Mouse (Mus musculus): ENCODE measurements around the gene Abat.
"Not testable (repeated sequence)": the region's sequence is repeated elsewhere in the genome, so short reads cannot be mapped to it uniquely, and the experiment has no call there.

Gene Abat

DNA sequence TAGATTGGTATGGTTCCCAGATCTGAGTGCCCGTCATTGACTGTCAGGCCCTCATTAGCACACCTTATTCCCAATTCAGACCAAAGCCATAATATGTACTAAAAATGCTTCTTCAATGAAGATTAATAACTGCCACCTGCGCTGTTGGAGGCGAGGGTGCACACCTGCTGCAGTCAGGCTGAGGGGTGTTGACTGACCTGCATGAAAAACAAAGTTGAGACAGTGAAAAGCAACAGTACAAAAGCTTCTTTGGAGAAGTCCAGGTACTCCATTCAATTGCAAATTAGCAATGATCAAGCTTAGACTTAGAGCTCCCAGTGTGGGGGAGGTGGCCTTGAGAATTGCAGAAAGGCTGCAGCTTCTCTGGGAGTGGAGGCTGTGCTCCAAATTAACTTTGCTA is 42.1 kb downstream of the Abat start:
- Histone ChIP-seq H3K36me3 (ENCODE audit: insufficient read depth, low read length) (peaks cover 74% of the 10 kb centered on the region), H3K9me3 (ENCODE audit: low read length) (peaks cover 93% of the 10 kb centered on the region)
- H3K4me3 ChIP-seq (replicated peaks; ENCODE audit: low read length); H3K4me1 ChIP-seq (replicated peaks; ENCODE audit: low read depth, low read length); H3K27me3 ChIP-seq (ENCODE audit: insufficient read depth, low read length): not testable (repeated sequence)
- TF ChIP-seq NANOG (IDR thresholded peaks at IDR 0.05; ENCODE audit: borderline replicate concordance, low read length): peak; percentile 77

DNA sequence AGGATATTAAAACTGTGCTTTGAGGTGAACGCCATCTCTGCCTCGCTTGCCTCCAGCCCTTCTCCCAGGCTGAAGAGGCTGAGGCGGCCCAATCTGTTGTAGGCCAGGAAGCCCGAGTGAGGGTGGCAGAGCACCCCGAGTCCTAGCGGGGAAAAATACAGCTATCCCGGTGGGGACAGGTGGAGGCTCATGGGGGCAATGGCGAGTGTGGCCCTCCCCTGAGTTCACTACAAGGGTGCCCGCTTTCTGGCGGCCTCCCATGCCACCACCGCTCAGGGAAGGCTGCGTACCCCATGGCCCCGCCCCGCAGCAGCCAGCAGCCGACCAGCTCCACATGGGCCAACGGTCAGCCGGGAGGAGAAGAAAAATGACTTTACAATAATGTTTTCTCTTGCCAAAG is 46.9 kb downstream of the Abat start:
- TF ChIP-seq CTCF (conservative IDR thresholded peaks at IDR 0.05; ENCODE audit: low read length) (no peak), NANOG (IDR thresholded peaks at IDR 0.05; ENCODE audit: borderline replicate concordance, low read length) (no peak), POU5F1 (IDR thresholded peaks at IDR 0.05; ENCODE audit: borderline replicate concordance, low read length) (no peak)
- Histone ChIP-seq H3K36me3 (ENCODE audit: insufficient read depth, low read length) (peaks cover 30% of the 10 kb centered on the region), H3K27me3 (ENCODE audit: insufficient read depth, low read length) (no peaks in the 10 kb centered on the region), H3K4me1 (replicated peaks; ENCODE audit: low read depth, low read length) (peaks cover 21% of the 10 kb centered on the region), H3K9me3 (ENCODE audit: low read length) (peaks cover 47% of the 10 kb centered on the region), H3K4me3 (replicated peaks; ENCODE audit: low read length) (peak overlapping the region; percentile 83)

DNA sequence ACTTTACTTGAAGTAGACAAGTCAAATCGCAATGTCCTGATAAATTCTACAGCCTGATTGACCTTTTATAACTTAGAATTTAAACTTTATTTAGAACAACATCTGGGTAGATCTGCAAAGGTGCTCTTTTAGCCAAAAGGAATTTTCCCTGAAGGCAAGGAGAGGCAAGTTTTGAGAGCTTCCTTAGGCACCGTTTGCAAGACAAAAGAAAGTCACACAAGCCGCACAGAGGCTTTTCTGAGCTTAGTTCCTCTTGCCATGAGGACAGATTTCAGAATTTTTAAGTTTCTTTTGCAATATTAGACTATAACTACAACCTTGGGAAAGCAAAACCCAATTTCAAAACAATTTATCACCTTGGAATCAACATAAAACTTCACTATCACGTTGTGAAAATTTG is 47.9 kb downstream of the Abat start:
- not testable (repeated sequence) for H3K27me3 ChIP-seq (ENCODE audit: insufficient read depth, low read length)
- peaks cover 31% of the 10 kb centered on the region for H3K4me1 ChIP-seq (replicated peaks; ENCODE audit: low read depth, low read length)
- H3K9me3 ChIP-seq (ENCODE audit: low read length): peaks cover 36% of the 10 kb centered on the region
- H3K36me3 ChIP-seq (ENCODE audit: insufficient read depth, low read length): peaks cover 22% of the 10 kb centered on the region
- peak overlapping the region; percentile 83 for H3K4me3 ChIP-seq (replicated peaks; ENCODE audit: low read length)

DNA sequence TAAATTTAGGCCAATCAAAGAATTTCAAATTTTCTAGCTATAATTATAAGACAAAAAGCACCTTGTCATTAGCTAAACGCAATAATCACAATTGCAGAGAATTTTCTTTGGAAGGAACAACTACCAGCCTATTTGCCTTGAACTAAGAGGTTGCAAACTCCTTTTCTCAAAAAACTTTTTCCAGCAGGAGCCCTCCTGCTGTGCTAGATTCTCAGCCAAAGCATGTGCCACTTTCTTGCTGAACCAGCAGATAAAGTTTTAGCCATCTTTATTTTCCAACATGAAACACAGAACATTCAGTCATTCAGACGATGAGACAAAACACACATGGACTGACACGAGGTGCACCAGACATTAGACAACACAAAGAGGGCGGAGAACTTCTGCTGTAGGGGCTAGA is 48.6 kb downstream of the Abat start:
- Histone ChIP-seq H3K9me3 (ENCODE audit: low read length) (peaks cover 32% of the 10 kb centered on the region), H3K4me1 (replicated peaks; ENCODE audit: low read depth, low read length) (peaks cover 36% of the 10 kb centered on the region), H3K36me3 (ENCODE audit: insufficient read depth, low read length) (peaks cover 19% of the 10 kb centered on the region), H3K4me3 (replicated peaks; ENCODE audit: low read length) (peak overlapping the region; percentile 83)
- H3K27me3 ChIP-seq (ENCODE audit: insufficient read depth, low read length): not testable (repeated sequence)

DNA sequence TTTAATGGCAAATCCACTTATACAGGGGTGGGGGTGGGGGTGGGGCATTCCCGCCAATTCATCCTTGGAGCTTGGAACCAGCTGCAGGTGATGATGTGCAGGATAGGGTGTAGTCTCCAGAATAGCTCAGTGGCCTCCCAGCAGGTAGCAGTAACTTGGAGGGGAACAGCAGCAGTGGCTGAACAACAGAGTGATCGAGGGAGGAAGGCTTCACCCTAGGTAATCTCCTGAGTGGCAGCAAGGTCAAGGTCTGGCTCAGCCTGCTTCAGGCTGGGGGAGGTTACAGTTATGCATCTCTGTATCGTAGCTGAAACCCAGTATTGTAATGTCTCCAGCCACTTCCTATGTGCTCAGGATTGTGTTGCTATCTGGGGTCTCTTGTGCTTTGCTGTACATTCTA is 49.6 kb downstream of the Abat start:
- Histone ChIP-seq H3K4me3 (replicated peaks; ENCODE audit: low read length) (peak overlapping the region; percentile 83), H3K36me3 (ENCODE audit: insufficient read depth, low read length) (peaks cover 11% of the 10 kb centered on the region), H3K4me1 (replicated peaks; ENCODE audit: low read depth, low read length) (peaks cover 42% of the 10 kb centered on the region), H3K9me3 (ENCODE audit: low read length) (peaks cover 22% of the 10 kb centered on the region)
- TF ChIP-seq NANOG (IDR thresholded peaks at IDR 0.05; ENCODE audit: borderline replicate concordance, low read length): peak; percentile 63; the same call in 1 of the 2 replicates
- H3K27me3 ChIP-seq (ENCODE audit: insufficient read depth, low read length): not testable (repeated sequence)

DNA sequence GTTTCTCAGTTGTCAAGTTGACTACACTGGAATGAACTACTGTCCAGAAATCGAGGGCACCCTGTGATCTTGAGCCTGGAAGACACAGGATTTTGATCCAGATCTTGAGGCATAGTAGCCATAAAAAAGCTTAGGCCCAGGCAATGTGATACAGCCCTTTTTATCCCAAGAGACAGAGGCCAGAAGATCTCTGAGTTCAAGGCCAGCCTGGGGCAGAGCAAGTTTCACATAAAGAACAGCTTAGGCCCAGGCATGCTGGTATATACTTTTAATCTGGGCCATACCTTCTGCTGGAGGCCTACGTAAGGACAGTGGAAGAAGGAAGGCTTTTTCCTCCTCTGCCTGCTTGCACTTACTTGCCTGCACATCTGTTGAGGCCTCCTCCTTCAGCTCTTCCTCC is 51.6 kb downstream of the Abat start:
- peaks cover 4% of the 10 kb centered on the region for H3K36me3 ChIP-seq (ENCODE audit: insufficient read depth, low read length)
- no peaks in the 10 kb centered on the region for H3K27me3 ChIP-seq (ENCODE audit: insufficient read depth, low read length)
- peaks cover 21% of the 10 kb centered on the region for H3K9me3 ChIP-seq (ENCODE audit: low read length)
- H3K4me1 ChIP-seq (replicated peaks; ENCODE audit: low read depth, low read length): peaks cover 49% of the 10 kb centered on the region
- H3K4me3 ChIP-seq (replicated peaks; ENCODE audit: low read length): no peak overlapping the region
- TF ChIP-seq NANOG (IDR thresholded peaks at IDR 0.05; ENCODE audit: borderline replicate concordance, low read length) (no peak), POU5F1 (IDR thresholded peaks at IDR 0.05; ENCODE audit: borderline replicate concordance, low read length) (no peak), CTCF (conservative IDR thresholded peaks at IDR 0.05; ENCODE audit: low read length) (no peak)

DNA sequence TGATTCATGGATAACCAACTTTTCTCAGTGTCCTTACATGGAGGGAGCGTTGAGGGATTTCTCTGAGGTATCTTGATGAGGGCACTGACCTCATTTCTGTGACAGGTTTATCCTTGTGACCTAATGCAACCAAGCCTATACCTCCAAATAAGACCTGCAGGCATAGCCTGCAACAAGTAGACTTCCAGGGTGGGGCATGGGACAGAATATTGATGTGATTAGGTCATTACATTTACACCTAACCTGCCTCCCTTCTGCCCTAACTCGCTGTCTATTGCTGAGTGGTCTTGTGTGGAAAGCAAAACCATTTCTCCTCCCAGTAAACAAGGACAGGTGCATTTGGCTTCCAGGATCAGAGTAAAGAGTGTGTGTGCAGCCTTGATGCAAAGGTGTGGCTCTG is 52.3 kb downstream of the Abat start:
- Histone ChIP-seq H3K9me3 (ENCODE audit: low read length) (peaks cover 15% of the 10 kb centered on the region), H3K4me3 (replicated peaks; ENCODE audit: low read length) (no peak overlapping the region), H3K36me3 (ENCODE audit: insufficient read depth, low read length) (no peaks in the 10 kb centered on the region), H3K27me3 (ENCODE audit: insufficient read depth, low read length) (no peaks in the 10 kb centered on the region), H3K4me1 (replicated peaks; ENCODE audit: low read depth, low read length) (peaks cover 53% of the 10 kb centered on the region)
- TF ChIP-seq CTCF (conservative IDR thresholded peaks at IDR 0.05; ENCODE audit: low read length): no peak
- no peak for TF ChIP-seq NANOG (IDR thresholded peaks at IDR 0.05; ENCODE audit: borderline replicate concordance, low read length)

DNA sequence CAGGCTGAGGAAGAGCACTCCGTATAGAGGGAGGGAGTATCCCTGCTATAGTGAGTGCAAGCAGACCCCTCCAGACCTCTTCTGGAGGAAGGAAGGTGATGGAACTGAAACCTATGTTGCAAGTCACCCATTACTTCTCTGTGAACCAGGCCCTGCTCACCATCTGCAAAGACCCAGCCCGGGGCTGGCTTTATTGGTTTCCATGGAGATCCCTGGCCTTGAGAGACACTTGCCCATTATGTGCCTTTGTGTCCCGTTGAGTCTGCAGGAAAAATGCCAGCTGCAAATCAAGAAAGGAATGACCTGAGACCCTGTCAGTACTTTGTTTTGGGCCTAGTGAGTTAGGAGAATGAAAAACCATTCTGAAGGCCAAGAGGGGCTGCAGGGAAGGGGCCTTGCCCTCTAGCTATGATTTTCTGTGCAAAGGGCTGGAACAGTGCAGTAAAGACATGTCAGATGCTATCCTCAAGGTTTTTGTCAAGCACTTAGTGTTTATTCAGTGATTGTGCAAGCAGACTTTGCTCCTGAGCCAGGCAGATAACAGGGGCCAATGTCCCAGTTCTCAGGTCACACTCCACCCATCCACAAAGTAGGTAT is 53.0 kb downstream of the Abat start:
- Histone ChIP-seq H3K27me3 (ENCODE audit: insufficient read depth, low read length) (no peaks in the 10 kb centered on the region), H3K36me3 (ENCODE audit: insufficient read depth, low read length) (no peaks in the 10 kb centered on the region), H3K4me1 (replicated peaks; ENCODE audit: low read depth, low read length) (peaks cover 56% of the 10 kb centered on the region), H3K4me3 (replicated peaks; ENCODE audit: low read length) (no peak overlapping the region), H3K9me3 (ENCODE audit: low read length) (peaks cover 15% of the 10 kb centered on the region)
- TF ChIP-seq CTCF (conservative IDR thresholded peaks at IDR 0.05; ENCODE audit: low read length) (no peak), NANOG (IDR thresholded peaks at IDR 0.05; ENCODE audit: borderline replicate concordance, low read length) (peak; percentile 24; the same call in 1 of the 2 replicates), POU5F1 (IDR thresholded peaks at IDR 0.05; ENCODE audit: borderline replicate concordance, low read length) (no peak)

DNA sequence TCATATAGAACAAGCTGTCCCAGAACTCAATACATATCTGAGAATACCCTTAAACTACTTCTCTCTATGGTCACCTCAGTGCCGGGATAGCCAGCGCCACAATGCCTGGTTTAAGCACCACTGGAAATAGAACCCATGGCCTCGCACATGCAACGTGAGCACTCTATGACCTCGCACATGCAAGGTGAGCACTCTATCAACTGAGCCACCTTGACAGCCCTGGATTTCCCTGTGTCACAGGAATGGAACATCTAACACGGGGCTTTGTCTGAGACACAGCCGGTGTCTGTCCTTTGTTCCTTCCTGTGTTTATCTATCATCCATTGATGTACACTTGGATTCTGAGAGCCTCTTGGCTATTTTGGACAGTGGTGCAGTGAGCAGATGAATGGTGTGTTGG is 55.7 kb downstream of the Abat start:
- Histone ChIP-seq H3K4me3 (replicated peaks; ENCODE audit: low read length) (no peak overlapping the region), H3K4me1 (replicated peaks; ENCODE audit: low read depth, low read length) (peaks cover 68% of the 10 kb centered on the region), H3K36me3 (ENCODE audit: insufficient read depth, low read length) (no peaks in the 10 kb centered on the region), H3K9me3 (ENCODE audit: low read length) (peaks cover 15% of the 10 kb centered on the region), H3K27me3 (ENCODE audit: insufficient read depth, low read length) (no peaks in the 10 kb centered on the region)
- TF ChIP-seq NANOG (IDR thresholded peaks at IDR 0.05; ENCODE audit: borderline replicate concordance, low read length): no peak
- no peak for TF ChIP-seq POU5F1 (IDR thresholded peaks at IDR 0.05; ENCODE audit: borderline replicate concordance, low read length)
- TF ChIP-seq CTCF (conservative IDR thresholded peaks at IDR 0.05; ENCODE audit: low read length): no peak
